Mouse (Mus musculus) embryonic facial prominence, embryonic 15.5 days (tissue): ENCODE data around the gene Vmp1. TPM values are rescaled to one million over a fixed set of nuclear protein-coding genes. Genes with fewer than 3 reads are reported as not detected.
A peak's percentile ranks its signal among the peaks of the same experiment; 100 is the strongest.

Experiments
- ATAC-seq: fragments of 200-750 bp; cut with Nextera tagmentation; 2 replicates; pipeline ENCODE4 v1.8.0; 2017; ENCODE audit warnings: low read depth, moderate TSS enrichment; ENCODE audit not compliant: insufficient number of reproducible peaks, low FRiP score, low TSS enrichment
- H3K27ac ChIP-seq: fragments of 300-500 bp; sonication (generic); replicated peaks from 2 replicates; pipeline ENCODE4 v1.5.1; 2015; ENCODE audit warnings: mild to moderate bottlenecking, inconsistent platforms
- H3K27me3 ChIP-seq: fragments of 300-500 bp; sonication (generic); 2 replicates; pipeline ENCODE4 v1.6.1; 2015; ENCODE audit warnings: inconsistent platforms
- H3K36me3 ChIP-seq: fragments of 300-500 bp; sonication (generic); 2 replicates; pipeline ENCODE4 v1.6.1; 2015; ENCODE audit warnings: mild to moderate bottlenecking, inconsistent platforms
- H3K4me1 ChIP-seq: fragments of 300-500 bp; sonication (generic); 2 replicates; pipeline ENCODE4 v1.6.1; 2015; ENCODE audit warnings: inconsistent platforms
- H3K4me2 ChIP-seq: fragments of 300-500 bp; sonication (generic); replicated peaks from 2 replicates; pipeline ENCODE4 v1.6.1; 2015; ENCODE audit warnings: mild to moderate bottlenecking, inconsistent platforms
- H3K4me3 ChIP-seq: fragments of 300-500 bp; sonication (generic); replicated peaks from 2 replicates; pipeline ENCODE4 v1.5.1; 2015; ENCODE audit warnings: mild to moderate bottlenecking, inconsistent platforms
- H3K9ac ChIP-seq: fragments of 300-500 bp; sonication (generic); 2 replicates; pipeline ENCODE4 v1.6.1; 2015; ENCODE audit warnings: inconsistent platforms
- H3K9me3 ChIP-seq: fragments of 300-500 bp; sonication (generic); replicated peaks from 2 replicates; pipeline ENCODE4 v1.6.1; 2016; ENCODE audit warnings: inconsistent platforms
- WGBS: fragments of 180-500 bp; shearing (Covaris S2); methylation state at CpG from one replicate; pipeline ENCODE4 v1.1.7; 2015; 5-methylcytosine and 5-hydroxymethylcytosine counted together
- polyA plus RNA-seq: library from polyadenylated mRNA; unstranded; fragments of >200 nt; fragmentation: Nextera tagmentation; extraction: Ambion mirVana; gene quantifications from 2 replicates; pipeline ENCODE4 v1.2.1, GENCODE M21; 2015

The Vmp1 gene
- polyA plus RNA-seq, 1 experiment from 2014 or later, result 82.8 TPM

- Histone ChIP-seq H3K36me3 (peaks cover 4% of the 10 kb centered on the region; the same call in 1 of the 2 replicates), H3K27ac (no peak overlapping the region), H3K9me3 (no peaks in the 10 kb centered on the region), H3K4me1 (no peaks in the 10 kb centered on the region), H3K27me3 (no peaks in the 10 kb centered on the region), H3K4me2 (no peak overlapping the region), H3K4me3 (no peak overlapping the region), H3K9ac (no peak overlapping the region)
- WGBS, result 84% methylated on average over 3 of the region's 3 CpGs
- no peak for ATAC-seq
Measured at GRCm38 (mm10) chr11:86629445-86629844, 54.2 kb downstream of the Vmp1 start.

GRCm38 (mm10) chr11:86628448-86628847 lies 55.2 kb downstream of the Vmp1 start:
- 65% methylated on average over 2 of the region's 2 CpGs for WGBS
- H3K9ac ChIP-seq, result no peak overlapping the region

GRCm38 (mm10) chr11:86627649-86628048 lies 56.0 kb downstream of the Vmp1 start:
- no peak overlapping the region for H3K9ac ChIP-seq
- H3K4me3 ChIP-seq, result no peak overlapping the region
- no peaks in the 10 kb centered on the region for H3K9me3 ChIP-seq
- H3K27me3 ChIP-seq, result no peaks in the 10 kb centered on the region
- no peaks in the 10 kb centered on the region for H3K4me1 ChIP-seq
- H3K4me2 ChIP-seq, result no peak overlapping the region
- peaks cover 4% of the 10 kb centered on the region for H3K36me3 ChIP-seq
- no peak overlapping the region for H3K27ac ChIP-seq
- no peak for ATAC-seq

More at GRCm38 (mm10) chr11:86628448-86628847, 55.2 kb downstream of the Vmp1 start:
- Histone ChIP-seq H3K4me2 (no peak overlapping the region), H3K36me3 (peaks cover 4% of the 10 kb centered on the region), H3K27ac (no peak overlapping the region), H3K4me3 (no peak overlapping the region), H3K4me1 (no peaks in the 10 kb centered on the region), H3K9me3 (no peaks in the 10 kb centered on the region), H3K27me3 (no peaks in the 10 kb centered on the region)
- ATAC-seq, result no peak

- H3K4me2 ChIP-seq, result no peak overlapping the region
- no peaks in the 10 kb centered on the region for H3K9me3 ChIP-seq
- 82% methylated on average over 4 of the region's 4 CpGs for WGBS
- H3K27ac ChIP-seq, result no peak overlapping the region
- no peak for ATAC-seq
- H3K27me3 ChIP-seq, result no peaks in the 10 kb centered on the region
- H3K4me1 ChIP-seq, result no peaks in the 10 kb centered on the region
- H3K4me3 ChIP-seq, result no peak overlapping the region
- H3K36me3 ChIP-seq, result peaks cover 3% of the 10 kb centered on the region
- H3K9ac ChIP-seq, result no peak overlapping the region
Measured at GRCm38 (mm10) chr11:86626714-86627113, 56.9 kb downstream of the Vmp1 start.

GRCm38 (mm10) chr11:86624237-86624941 lies 59.2 kb downstream of the Vmp1 start:
- ATAC-seq, result no peak
- Histone ChIP-seq H3K36me3 (no peaks in the 10 kb centered on the region; the same call in 1 of the 2 replicates), H3K4me2 (no peak overlapping the region), H3K27me3 (no peaks in the 10 kb centered on the region), H3K9ac (no peak overlapping the region), H3K4me3 (no peak overlapping the region), H3K4me1 (no peaks in the 10 kb centered on the region), H3K27ac (peak overlapping the region; percentile 44), H3K9me3 (no peaks in the 10 kb centered on the region)
- 43% methylated on average over 5 of the region's 5 CpGs for WGBS

- H3K36me3 ChIP-seq, result no peaks in the 10 kb centered on the region; the same call in 1 of the 2 replicates
- no peak for ATAC-seq
- H3K27ac ChIP-seq, result peak overlapping the region; percentile 44; the same call in 1 of the 2 replicates
- H3K27me3 ChIP-seq, result no peaks in the 10 kb centered on the region
- no peaks in the 10 kb centered on the region for H3K9me3 ChIP-seq
- no peak overlapping the region for H3K4me2 ChIP-seq
- H3K4me1 ChIP-seq, result no peaks in the 10 kb centered on the region
- no peak overlapping the region for H3K4me3 ChIP-seq
- no peak overlapping the region for H3K9ac ChIP-seq
- WGBS, result 74% methylated on average over 1 of the region's 1 CpGs
Measured at GRCm38 (mm10) chr11:86623402-86624010, 60.1 kb downstream of the Vmp1 start.

- WGBS, result 31% methylated on average over 1 of the region's 1 CpGs
- Histone ChIP-seq H3K36me3 (no peaks in the 10 kb centered on the region; the same call in 1 of the 2 replicates), H3K27ac (no peak overlapping the region), H3K9me3 (no peaks in the 10 kb centered on the region), H3K27me3 (no peaks in the 10 kb centered on the region), H3K4me2 (no peak overlapping the region), H3K4me1 (no peaks in the 10 kb centered on the region), H3K4me3 (no peak overlapping the region), H3K9ac (no peak overlapping the region)
- no peak for ATAC-seq
Measured at GRCm38 (mm10) chr11:86622191-86622912, 61.3 kb downstream of the Vmp1 start.

- no peaks in the 10 kb centered on the region; the same call in 1 of the 2 replicates for H3K36me3 ChIP-seq
- 95% methylated on average over 13 of the region's 13 CpGs for WGBS
- H3K4me2 ChIP-seq, result no peak overlapping the region
- H3K9ac ChIP-seq, result no peak overlapping the region
- H3K27me3 ChIP-seq, result no peaks in the 10 kb centered on the region
- H3K4me1 ChIP-seq, result no peaks in the 10 kb centered on the region
- no peak overlapping the region for H3K27ac ChIP-seq
- ATAC-seq, result no peak
- H3K4me3 ChIP-seq, result no peak overlapping the region
- no peaks in the 10 kb centered on the region for H3K9me3 ChIP-seq
Measured at GRCm38 (mm10) chr11:86621139-86621538, 62.5 kb downstream of the Vmp1 start.

GRCm38 (mm10) chr11:86618548-86619335 lies 64.9 kb downstream of the Vmp1 start:
- no peak for ATAC-seq
- 87% methylated on average over 2 of the region's 2 CpGs for WGBS
- H3K9ac ChIP-seq, result no peak overlapping the region
- H3K4me1 ChIP-seq, result no peaks in the 10 kb centered on the region
- no peaks in the 10 kb centered on the region for H3K9me3 ChIP-seq
- H3K36me3 ChIP-seq, result no peaks in the 10 kb centered on the region; the same call in 1 of the 2 replicates
- no peak overlapping the region for H3K4me3 ChIP-seq
- H3K27me3 ChIP-seq, result no peaks in the 10 kb centered on the region
- no peak overlapping the region for H3K27ac ChIP-seq
- no peak overlapping the region for H3K4me2 ChIP-seq

GRCm38 (mm10) chr11:86614607-86615006 lies 69.0 kb downstream of the Vmp1 start:
- Histone ChIP-seq H3K4me3 (no peak overlapping the region), H3K9ac (no peak overlapping the region), H3K27ac (no peak overlapping the region), H3K36me3 (no peaks in the 10 kb centered on the region), H3K9me3 (no peaks in the 10 kb centered on the region), H3K27me3 (no peaks in the 10 kb centered on the region), H3K4me1 (no peaks in the 10 kb centered on the region), H3K4me2 (no peak overlapping the region)
- no peak for ATAC-seq
- WGBS, result 80% methylated on average over 5 of the region's 5 CpGs

- no peak overlapping the region for H3K27ac ChIP-seq
- H3K4me2 ChIP-seq, result no peak overlapping the region
- WGBS, result 52% methylated on average over 2 of the region's 2 CpGs
Measured at GRCm38 (mm10) chr11:86614056-86614530, 69.5 kb downstream of the Vmp1 start.

More at GRCm38 (mm10) chr11:86614056-86614530, 69.5 kb downstream of the Vmp1 start:
- Histone ChIP-seq H3K9me3 (no peaks in the 10 kb centered on the region), H3K27me3 (no peaks in the 10 kb centered on the region), H3K4me3 (no peak overlapping the region), H3K4me1 (no peaks in the 10 kb centered on the region), H3K36me3 (no peaks in the 10 kb centered on the region), H3K9ac (no peak overlapping the region)
- no peak for ATAC-seq
